Mouse (Mus musculus) WW6 (cell line): ENCODE data around the gene Nptx1.

ENCODE experiments used
- DNase-seq: peaks from one replicate; pipeline ENCODE4 v3.0.0-alpha.2; 2013; ENCODE audit warnings: low read depth, low spot score

The Nptx1 gene

DNA sequence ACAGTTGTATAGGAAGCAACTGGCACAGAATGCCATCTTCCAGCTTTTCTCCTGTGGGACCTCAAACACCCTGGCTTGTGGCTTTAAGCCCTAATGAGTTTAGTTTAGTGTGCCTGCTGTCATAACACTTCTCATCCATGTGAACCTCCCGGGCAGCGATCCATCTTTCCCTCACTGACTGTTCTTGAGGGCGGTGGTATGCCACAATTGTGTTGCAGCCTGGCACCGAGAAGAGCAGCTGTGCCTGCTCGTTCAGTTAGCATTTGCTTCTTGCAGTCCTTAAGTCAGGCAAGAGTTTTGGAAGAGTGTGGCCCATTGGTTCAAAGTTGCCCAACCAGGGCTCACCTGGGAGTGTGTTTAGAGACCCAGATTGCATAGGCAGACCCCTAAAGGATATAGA lies 51.4 kb downstream of the Nptx1 start:
- no peak for DNase-seq

DNA sequence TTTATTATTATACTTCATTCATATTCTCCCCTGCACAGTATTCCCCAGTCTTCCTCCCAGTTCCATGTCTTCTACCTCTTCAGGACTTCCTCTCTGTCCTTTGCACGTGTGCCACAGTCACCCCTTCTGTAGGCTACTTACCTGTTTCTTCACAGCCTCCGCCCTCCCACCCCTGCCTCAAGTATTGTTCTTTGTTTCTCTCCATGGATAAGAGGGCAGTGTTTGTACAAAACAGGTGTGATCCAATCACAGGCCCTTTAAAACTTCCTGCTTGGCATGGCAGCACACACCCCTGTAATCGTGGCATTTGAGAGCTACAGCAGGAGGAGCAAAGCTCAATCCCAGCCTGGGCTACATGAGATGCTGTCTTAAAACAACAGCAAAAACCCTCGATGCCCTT lies 54.0 kb downstream of the Nptx1 start:
- DNase-seq = no peak

DNA sequence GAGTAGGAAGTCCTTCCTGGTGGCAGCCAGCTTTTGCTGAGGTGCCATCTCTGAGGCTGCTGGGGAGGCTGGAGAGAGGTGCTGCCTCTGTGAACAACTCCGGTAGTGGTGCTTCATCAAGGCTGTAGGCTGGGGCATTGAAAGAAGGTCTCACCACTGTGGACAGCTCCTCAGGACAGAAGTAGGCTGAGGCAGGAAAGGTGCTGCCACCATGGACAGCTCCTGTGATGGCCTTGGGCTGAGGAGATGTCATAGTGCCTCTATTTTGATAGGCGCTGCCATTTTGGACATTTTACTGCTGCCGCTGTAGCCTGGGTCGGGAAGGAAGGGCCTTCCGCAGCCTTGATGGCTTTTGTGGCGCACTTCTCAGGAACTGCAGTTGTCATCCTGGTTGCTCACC lies 54.7 kb downstream of the Nptx1 start:
- DNase-seq = peak; percentile 66

DNA sequence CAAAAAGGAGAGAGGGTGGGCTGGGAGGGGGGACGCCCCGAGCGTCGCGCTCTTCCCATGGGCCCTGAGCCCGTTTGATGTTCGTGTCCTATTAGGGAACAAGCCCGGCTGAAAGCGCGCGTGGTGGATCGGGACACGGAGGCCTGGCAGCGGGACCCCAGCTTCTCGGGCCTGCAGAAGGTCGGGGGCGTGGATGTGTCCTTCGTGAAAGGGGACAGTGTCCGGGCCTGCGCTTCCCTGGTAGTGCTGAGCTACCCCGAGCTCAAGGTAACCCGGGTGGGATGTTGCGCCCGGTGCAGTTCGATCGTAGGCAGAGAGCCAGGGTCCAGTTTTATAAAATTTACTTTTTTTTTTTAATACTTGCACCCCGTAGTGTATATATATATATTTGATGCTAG lies 55.9 kb downstream of the Nptx1 start:
- DNase-seq = no peak

DNA sequence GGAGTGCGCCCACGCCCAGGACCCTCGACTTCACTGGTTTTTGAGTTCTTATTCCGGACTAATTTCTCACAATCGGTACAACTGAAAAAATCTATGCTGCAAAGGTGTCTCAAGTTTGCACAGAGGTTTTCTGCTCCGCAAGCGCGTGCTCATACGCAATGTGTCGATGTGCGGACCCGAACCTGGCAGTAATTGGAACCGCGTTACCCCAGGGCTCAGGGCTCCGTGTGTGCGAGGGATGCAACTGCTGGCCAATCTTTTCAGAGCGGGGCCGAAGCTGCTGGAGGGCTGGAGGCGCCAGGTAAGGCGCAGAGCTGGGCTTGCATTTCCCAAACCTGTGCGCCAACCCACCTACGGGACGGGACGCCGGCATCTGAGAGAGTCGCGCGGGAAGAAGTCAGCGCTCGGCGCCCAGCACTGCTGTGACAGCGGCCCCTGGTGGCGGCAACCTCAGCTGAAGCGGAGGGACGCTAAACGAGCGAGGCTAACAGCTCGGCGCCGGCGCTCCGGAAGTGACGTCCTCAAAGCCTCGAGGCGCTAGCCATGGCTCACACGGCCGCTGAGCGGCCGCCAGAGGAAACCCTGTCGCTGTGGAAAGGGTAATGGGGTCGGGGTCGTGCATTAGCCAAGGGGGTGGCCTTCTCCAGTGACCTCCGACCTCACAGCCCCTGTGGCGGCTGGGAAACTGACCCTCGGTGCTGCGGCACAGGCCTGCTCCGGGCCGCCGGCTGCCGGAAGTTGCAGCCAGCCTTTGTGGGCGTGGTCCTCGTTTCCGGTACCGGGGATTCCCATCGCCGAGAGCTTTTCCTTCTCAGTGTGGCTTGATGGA lies 56.5 kb downstream of the Nptx1 start, which contains the start of gene Endov:
TSS of gene Endov (plus strand) at position 487 of the 829 bp plus-strand sequence.
- peak; percentile 93 for DNase-seq
